Mouse (Mus musculus) intestine, embryonic 14.5 days (tissue): ENCODE data around the gene Ttc32. TPM values are rescaled to one million over a fixed set of nuclear protein-coding genes. Genes with fewer than 3 reads are reported as not detected.
"Not testable (repeated sequence)": the region's sequence is repeated elsewhere in the genome, so short reads cannot be mapped to it uniquely, and the experiment has no call there.

Source experiments
- ATAC-seq: fragments of 200-750 bp; cut with Nextera tagmentation; replicated peaks from 2 replicates; pipeline ENCODE4 v1.8.0; 2017; ENCODE audit warnings: low read depth, moderate number of reproducible peaks, moderate TSS enrichment, moderate library complexity; ENCODE audit not compliant: low FRiP score, low TSS enrichment
- DNase-seq: peaks from one replicate; pipeline ENCODE4 v3.0.0-alpha.2; 2018; ENCODE audit warnings: low spot score
- H3K27ac ChIP-seq: fragments of 300-500 bp; sonication (generic); 2 replicates; pipeline ENCODE4 v1.5.1; 2014; ENCODE audit warnings: low read depth, mild to moderate bottlenecking, control low read depth
- H3K27me3 ChIP-seq: fragments of 300-500 bp; sonication (generic); replicated peaks from 2 replicates; pipeline ENCODE4 v1.6.1; 2014; ENCODE audit warnings: low read length, control low read depth; ENCODE audit not compliant: control insufficient read depth, insufficient read depth
- H3K36me3 ChIP-seq: fragments of 300-500 bp; sonication (generic); 2 replicates; pipeline ENCODE4 v1.6.1; 2014; ENCODE audit warnings: low read length, control low read depth; ENCODE audit not compliant: control insufficient read depth, insufficient read depth
- H3K4me1 ChIP-seq: fragments of 300-500 bp; sonication (generic); replicated peaks from 2 replicates; pipeline ENCODE4 v1.6.1; 2014; ENCODE audit warnings: low read length, control low read depth, mixed read lengths; ENCODE audit not compliant: control insufficient read depth, insufficient read depth
- H3K4me2 ChIP-seq: fragments of 300-500 bp; sonication (generic); 2 replicates; pipeline ENCODE4 v1.6.1; 2014; ENCODE audit warnings: low read length
- H3K4me3 ChIP-seq: fragments of 300-500 bp; sonication (generic); 2 replicates; pipeline ENCODE4 v1.5.1; 2014; ENCODE audit warnings: low read depth, low read length, control low read depth, mixed read lengths
- H3K9ac ChIP-seq: fragments of 300-500 bp; sonication (generic); 2 replicates; pipeline ENCODE4 v1.6.1; 2014; ENCODE audit warnings: mild to moderate bottlenecking, low read length
- H3K9me3 ChIP-seq: fragments of 300-500 bp; sonication (generic); 2 replicates; pipeline ENCODE4 v1.6.1; 2016; ENCODE audit warnings: low read length, control low read depth; ENCODE audit not compliant: control insufficient read depth
- WGBS: fragments of 180-500 bp; shearing (Covaris S2); extraction: QIAGEN DNeasy Blood & Tissue Kit; methylation state at CpG from one replicate; pipeline ENCODE4 v1.1.7; 2014; 5-methylcytosine and 5-hydroxymethylcytosine counted together
- polyA plus RNA-seq: library from polyadenylated mRNA; unstranded; fragments of >200 nt; fragmentation: Nextera tagmentation; extraction: Ambion mirVana; gene quantifications from 2 replicates; pipeline ENCODE4 v1.2.1, GENCODE M21; 2014

Ttc32 gene
- polyA plus RNA-seq, 1 experiment from 2014 or later, result 25.6 TPM

GRCm38 (mm10) chr12:9020431-9020830 lies 9.4 kb upstream of the Ttc32 start:
- Histone ChIP-seq H3K4me3 (no peak overlapping the region), H3K4me1 (no peaks in the 10 kb centered on the region), H3K9me3 (no peaks in the 10 kb centered on the region), H3K27me3 (no peaks in the 10 kb centered on the region), H3K27ac (no peak overlapping the region), H3K4me2 (no peak overlapping the region), H3K9ac (no peak overlapping the region), H3K36me3 (peaks cover 12% of the 10 kb centered on the region; the same call in 1 of the 2 replicates)
- ATAC-seq (no peak), DNase-seq (no peak)
- 94% methylated on average over 8 of the region's 8 CpGs for WGBS

- Histone ChIP-seq H3K27me3 (no peaks in the 10 kb centered on the region), H3K27ac (no peak overlapping the region), H3K9ac (no peak overlapping the region), H3K4me2 (no peak overlapping the region), H3K9me3 (no peaks in the 10 kb centered on the region), H3K36me3 (peaks cover 12% of the 10 kb centered on the region; the same call in 1 of the 2 replicates), H3K4me3 (no peak overlapping the region), H3K4me1 (no peaks in the 10 kb centered on the region)
- no peak for ATAC-seq
- no peak for DNase-seq
- 73% methylated on average over 3 of the region's 3 CpGs for WGBS
Measured at GRCm38 (mm10) chr12:9020986-9021385, 8.8 kb upstream of the Ttc32 start.

GRCm38 (mm10) chr12:9023031-9023430 lies 6.8 kb upstream of the Ttc32 start:
- no peaks in the 10 kb centered on the region for H3K4me1 ChIP-seq
- H3K27ac ChIP-seq, result no peak overlapping the region
- H3K4me3 ChIP-seq, result no peak overlapping the region
- H3K9me3 ChIP-seq, result no peaks in the 10 kb centered on the region
- H3K27me3 ChIP-seq, result no peaks in the 10 kb centered on the region
- WGBS, result 59% methylated on average over 4 of the region's 4 CpGs
- peaks cover 5% of the 10 kb centered on the region; the same call in 1 of the 2 replicates for H3K36me3 ChIP-seq
- DNase-seq (no peak), ATAC-seq (no peak)
- no peak overlapping the region for H3K4me2 ChIP-seq
- H3K9ac ChIP-seq, result no peak overlapping the region

GRCm38 (mm10) chr12:9024071-9024470 lies 5.7 kb upstream of the Ttc32 start:
- Histone ChIP-seq H3K27me3 (no peaks in the 10 kb centered on the region), H3K4me3 (no peak overlapping the region), H3K9me3 (no peaks in the 10 kb centered on the region), H3K4me2 (no peak overlapping the region), H3K9ac (no peak overlapping the region), H3K36me3 (no peaks in the 10 kb centered on the region), H3K4me1 (no peaks in the 10 kb centered on the region), H3K27ac (no peak overlapping the region)
- no peak for ATAC-seq
- WGBS, result 92% methylated on average over 14 of the region's 14 CpGs
- no peak for DNase-seq

GRCm38 (mm10) chr12:9024736-9025135 lies 5.1 kb upstream of the Ttc32 start:
- ATAC-seq (no peak), DNase-seq (no peak)
- H3K9ac ChIP-seq, result no peak overlapping the region
- H3K4me2 ChIP-seq, result no peak overlapping the region
- no peak overlapping the region for H3K27ac ChIP-seq
- H3K4me3 ChIP-seq, result no peak overlapping the region
- no peaks in the 10 kb centered on the region for H3K4me1 ChIP-seq
- H3K27me3 ChIP-seq, result no peaks in the 10 kb centered on the region
- WGBS, result 81% methylated on average over 13 of the region's 13 CpGs
- H3K9me3 ChIP-seq, result no peaks in the 10 kb centered on the region
- H3K36me3 ChIP-seq, result no peaks in the 10 kb centered on the region

GRCm38 (mm10) chr12:9026843-9027242 lies 3.0 kb upstream of the Ttc32 start:
- Histone ChIP-seq H3K9ac (no peak overlapping the region), H3K4me1 (no peaks in the 10 kb centered on the region), H3K36me3 (no peaks in the 10 kb centered on the region), H3K4me3 (no peak overlapping the region), H3K4me2 (no peak overlapping the region), H3K9me3 (no peaks in the 10 kb centered on the region), H3K27me3 (no peaks in the 10 kb centered on the region), H3K27ac (no peak overlapping the region)
- DNase-seq (no peak), ATAC-seq (no peak)

- not testable (repeated sequence) for DNase-seq, H3K36me3 ChIP-seq, H3K9ac ChIP-seq, H3K27me3 ChIP-seq, H3K9me3 ChIP-seq, ATAC-seq, H3K4me3 ChIP-seq, H3K4me2 ChIP-seq, H3K27ac ChIP-seq, H3K4me1 ChIP-seq
- WGBS, result 87% methylated on average over 7 of the region's 7 CpGs
Measured at GRCm38 (mm10) chr12:9028816-9029215, 981 bp upstream of the Ttc32 start.

GRCm38 (mm10) chr12:9029506-9029887 lies 300 bp upstream of the Ttc32 start:
- no peaks in the 10 kb centered on the region for H3K36me3 ChIP-seq
- no peaks in the 10 kb centered on the region for H3K27me3 ChIP-seq
- H3K27ac ChIP-seq, result peak overlapping the region; percentile 93
- DNase-seq, result no peak
- H3K9me3 ChIP-seq, result no peaks in the 10 kb centered on the region
- H3K9ac ChIP-seq, result peak overlapping the region; percentile 87
- ATAC-seq, result peak; percentile 65
- 53% methylated on average over 4 of the region's 4 CpGs for WGBS
- peak overlapping the region; percentile 41 for H3K4me3 ChIP-seq
- peak overlapping the region; percentile 84 for H3K4me2 ChIP-seq
- H3K4me1 ChIP-seq, result no peaks in the 10 kb centered on the region

- Histone ChIP-seq H3K9ac (peak overlapping the region; percentile 87), H3K4me3 (peak overlapping the region; percentile 41), H3K36me3 (no peaks in the 10 kb centered on the region), H3K4me1 (no peaks in the 10 kb centered on the region), H3K27ac (no peak overlapping the region), H3K4me2 (peak overlapping the region; percentile 84), H3K27me3 (no peaks in the 10 kb centered on the region), H3K9me3 (no peaks in the 10 kb centered on the region)
- WGBS, result 50% methylated on average over 8 of the region's 8 CpGs
- ATAC-seq (no peak), DNase-seq (no peak)
Measured at GRCm38 (mm10) chr12:9031166-9031565, 1.4 kb downstream of the Ttc32 start.
